Mouse (Mus musculus): ENCODE results near the gene 1110008P14Rik. TPM values are rescaled to one million over a fixed set of nuclear protein-coding genes. Genes with fewer than 3 reads are reported as not detected.

Gene 1110008P14Rik
- total and polyA plus RNA-seq, 3 experiments = 26.5 to 61.9 (median 61.4) TPM

DNA sequence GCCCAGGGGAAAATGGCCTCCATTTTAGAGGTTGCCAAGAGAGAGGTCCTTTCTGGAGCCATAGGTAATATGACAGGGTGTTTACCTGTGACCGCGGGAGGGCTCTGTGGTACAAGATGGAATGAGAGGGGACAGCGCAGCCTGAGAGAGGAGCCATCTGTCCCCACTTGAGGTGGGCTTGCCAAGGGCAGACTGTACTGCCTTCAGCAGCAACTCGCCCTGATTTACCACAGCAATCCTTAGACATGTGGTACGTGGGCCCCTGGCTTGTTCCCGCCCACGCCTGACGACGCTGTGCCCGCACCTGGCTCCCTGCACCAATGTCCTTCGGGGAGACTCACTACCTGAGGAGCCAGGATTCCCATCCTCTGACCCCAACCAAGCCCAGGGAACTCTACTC, 33.4 kb downstream of the 1110008P14Rik start:
- Histone ChIP-seq H3K4me1 (ENCODE audit: insufficient read depth, low read depth, low read length) (peaks cover 19% of the 10 kb centered on the region), H3K36me3 (replicated peaks) (no peaks in the 10 kb centered on the region), H3K4me3 (ENCODE audit: low read depth, low read length) (no peak overlapping the region), H3K27me3 (ENCODE audit: insufficient read depth, low read length) (peaks cover 83% of the 10 kb centered on the region), H3K9me3 (replicated peaks) (no peaks in the 10 kb centered on the region)
- no peak for DNase-seq (ENCODE audit: low spot score)
- no peak for ATAC-seq (ENCODE audit: extremely low read depth, insufficient number of reproducible peaks, low FRiP score, poor library complexity, severe bottlenecking)
- TF ChIP-seq TAL1 (conservative IDR thresholded peaks at IDR 0.05; ENCODE audit: low read depth, low read length) (no peak), GATA1 (IDR thresholded peaks at IDR 0.05; ENCODE audit: borderline replicate concordance, low read length) (no peak), POLR2AphosphoS5 (IDR thresholded peaks at IDR 0.05; ENCODE audit: insufficient replicate concordance, low read depth, low read length) (no peak)

DNA sequence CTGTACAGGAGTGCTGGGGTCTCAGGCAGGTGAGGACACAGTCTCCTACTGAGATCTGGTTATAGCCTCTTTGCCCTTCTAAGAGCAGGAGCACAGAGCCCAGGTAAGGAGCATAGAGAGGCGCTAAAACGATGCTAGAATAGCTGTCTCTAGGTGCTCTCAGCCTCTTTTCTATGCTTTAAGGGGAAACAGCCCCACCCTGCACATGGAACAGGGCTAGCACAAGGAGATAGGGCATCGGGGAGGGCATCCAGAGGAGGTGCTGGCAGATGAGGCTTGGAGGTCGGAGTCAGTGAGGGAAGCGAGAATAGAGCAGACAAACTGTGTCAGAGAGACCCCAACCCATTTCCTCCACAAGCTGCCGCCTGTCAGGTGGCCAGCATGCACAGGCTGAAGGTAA, 34.7 kb downstream of the 1110008P14Rik start:
- peaks cover 8% of the 10 kb centered on the region; the same call in 1 of the 2 replicates for H3K4me1 ChIP-seq (ENCODE audit: insufficient read depth, low read depth, low read length)
- TF ChIP-seq TAL1 (conservative IDR thresholded peaks at IDR 0.05; ENCODE audit: low read depth, low read length) (no peak), POLR2AphosphoS5 (IDR thresholded peaks at IDR 0.05; ENCODE audit: insufficient replicate concordance, low read depth, low read length) (no peak), GATA2 (IDR thresholded peaks at IDR 0.05; ENCODE audit: borderline replicate concordance, low read depth, low read length) (no peak), CTCF (IDR thresholded peaks at IDR 0.05; ENCODE audit: low read depth, low read length) (no peak), GATA1 (IDR thresholded peaks at IDR 0.05; ENCODE audit: borderline replicate concordance, low read length) (no peak)
- no peaks in the 10 kb centered on the region for H3K36me3 ChIP-seq (replicated peaks)
- peaks cover 83% of the 10 kb centered on the region for H3K27me3 ChIP-seq (ENCODE audit: insufficient read depth, low read length)
- H3K9me3 ChIP-seq (replicated peaks) = no peaks in the 10 kb centered on the region
- no peak overlapping the region for H3K4me3 ChIP-seq (ENCODE audit: low read depth, low read length)
- ATAC-seq (ENCODE audit: extremely low read depth, insufficient number of reproducible peaks, low FRiP score, poor library complexity, severe bottlenecking) (no peak), DNase-seq (ENCODE audit: low spot score) (no peak)

DNA sequence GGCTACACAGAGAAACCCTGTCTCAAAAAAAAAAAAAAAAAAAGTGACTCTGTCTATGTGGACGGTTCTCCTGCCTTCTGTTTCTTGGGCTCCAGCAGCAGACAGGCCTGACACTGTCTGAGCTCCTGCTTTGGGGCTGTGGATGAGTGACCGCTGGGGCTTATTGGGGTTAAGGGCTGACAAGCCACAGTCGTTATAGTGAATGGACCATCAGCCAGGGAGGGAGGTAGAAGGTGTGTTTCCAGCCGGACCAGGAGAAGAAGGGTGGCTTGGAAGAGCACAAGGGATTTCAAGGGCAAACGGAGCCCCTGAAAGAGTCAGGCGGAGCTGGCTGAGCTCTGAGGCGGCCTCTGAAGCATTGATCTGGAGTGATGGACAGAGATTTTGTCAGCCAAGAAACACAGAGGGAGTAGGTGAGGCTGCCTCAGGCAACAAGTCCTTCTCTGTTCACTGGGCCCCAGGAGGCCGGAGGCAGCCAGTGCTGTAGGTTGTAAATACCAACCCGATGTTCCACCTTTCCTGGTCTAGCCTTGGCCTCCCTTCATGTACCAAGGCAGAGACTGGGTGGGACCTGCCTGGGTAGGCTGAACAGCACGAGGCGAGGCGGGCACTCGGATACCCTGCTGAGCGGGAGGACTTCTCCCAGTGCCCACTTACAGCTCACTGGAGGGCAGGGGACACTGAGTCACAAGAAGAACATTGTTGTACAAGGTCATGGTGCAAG, 37.0 kb downstream of the 1110008P14Rik start:
- ATAC-seq (ENCODE audit: extremely low read depth, insufficient number of reproducible peaks, low FRiP score, poor library complexity, severe bottlenecking) = no peak; the same call in 1 of the 2 replicates

DNA sequence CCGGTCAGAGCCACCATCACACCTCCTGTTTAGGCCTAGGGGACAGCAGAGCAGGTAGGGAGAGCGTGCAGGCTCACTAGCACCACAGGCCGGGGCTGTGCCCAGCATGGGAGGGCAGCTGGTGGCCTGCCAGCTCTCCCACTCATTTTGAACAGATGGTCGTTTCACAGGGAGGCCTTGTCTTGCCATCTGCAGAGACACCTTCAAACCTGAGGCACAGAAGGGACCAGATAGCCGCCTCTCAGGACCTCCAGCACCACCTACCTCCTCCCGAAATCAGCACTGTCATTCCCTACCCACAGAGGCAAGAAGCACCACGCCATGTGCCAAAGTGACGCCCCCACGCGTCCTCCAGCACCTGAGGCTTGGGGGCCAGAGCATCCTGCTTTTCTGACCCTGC, 37.7 kb downstream of the 1110008P14Rik start:
- no peak for ATAC-seq (ENCODE audit: extremely low read depth, insufficient number of reproducible peaks, low FRiP score, poor library complexity, severe bottlenecking)
- H3K4me3 ChIP-seq (ENCODE audit: low read depth, low read length) = no peak overlapping the region
- DNase-seq (ENCODE audit: low spot score) = no peak
- H3K9me3 ChIP-seq (replicated peaks) = no peaks in the 10 kb centered on the region
- H3K27me3 ChIP-seq (ENCODE audit: insufficient read depth, low read length) = peaks cover 68% of the 10 kb centered on the region
- TF ChIP-seq TAL1 (conservative IDR thresholded peaks at IDR 0.05; ENCODE audit: low read depth, low read length) (no peak), GATA2 (IDR thresholded peaks at IDR 0.05; ENCODE audit: borderline replicate concordance, low read depth, low read length) (no peak), CTCF (IDR thresholded peaks at IDR 0.05; ENCODE audit: low read depth, low read length) (no peak), POLR2AphosphoS5 (IDR thresholded peaks at IDR 0.05; ENCODE audit: insufficient replicate concordance, low read depth, low read length) (no peak), GATA1 (IDR thresholded peaks at IDR 0.05; ENCODE audit: borderline replicate concordance, low read length) (no peak)
- H3K4me1 ChIP-seq (ENCODE audit: insufficient read depth, low read depth, low read length) = 0 out of 2 replicates have a peak, but pooled peaks cover 5% of the 10 kb centered on the region
- no peaks in the 10 kb centered on the region for H3K36me3 ChIP-seq (replicated peaks)

More for the DNA sequence above, 37.0 kb downstream of the 1110008P14Rik start:
- Histone ChIP-seq H3K4me1 (ENCODE audit: insufficient read depth, low read depth, low read length) (0 out of 2 replicates have a peak, but pooled peaks cover 8% of the 10 kb centered on the region), H3K9me3 (replicated peaks) (no peaks in the 10 kb centered on the region), H3K36me3 (replicated peaks) (no peaks in the 10 kb centered on the region), H3K27me3 (ENCODE audit: insufficient read depth, low read length) (peaks cover 74% of the 10 kb centered on the region), H3K4me3 (ENCODE audit: low read depth, low read length) (no peak overlapping the region)
- no peak for TF ChIP-seq CTCF (IDR thresholded peaks at IDR 0.05; ENCODE audit: low read depth, low read length)
- DNase-seq (ENCODE audit: low spot score) = no peak

DNA sequence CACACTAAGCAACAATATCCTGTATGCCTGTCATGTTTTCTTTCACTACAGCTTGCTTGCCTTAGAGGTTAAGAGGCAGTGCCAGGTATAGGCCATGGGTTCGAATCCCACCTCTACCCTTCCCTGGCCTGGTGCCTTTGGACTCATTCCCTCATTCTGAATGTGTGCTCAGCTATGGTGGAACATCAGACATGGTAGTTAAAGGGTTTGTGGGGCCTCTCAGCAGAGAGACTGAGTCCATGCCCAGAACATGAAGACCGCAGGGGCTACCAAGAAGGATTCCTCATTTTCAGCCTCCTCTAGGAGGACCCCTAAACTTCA, 38.4 kb downstream of the 1110008P14Rik start:
- Histone ChIP-seq H3K9me3 (replicated peaks) (no peaks in the 10 kb centered on the region), H3K27me3 (ENCODE audit: insufficient read depth, low read length) (peaks cover 61% of the 10 kb centered on the region), H3K4me1 (ENCODE audit: insufficient read depth, low read depth, low read length) (0 out of 2 replicates have a peak, but pooled peaks cover 3% of the 10 kb centered on the region), H3K4me3 (ENCODE audit: low read depth, low read length) (no peak overlapping the region), H3K36me3 (replicated peaks) (no peaks in the 10 kb centered on the region)
- DNase-seq (ENCODE audit: low spot score) (no peak), ATAC-seq (ENCODE audit: extremely low read depth, insufficient number of reproducible peaks, low FRiP score, poor library complexity, severe bottlenecking) (no peak)
- TF ChIP-seq CTCF (IDR thresholded peaks at IDR 0.05; ENCODE audit: low read depth, low read length) = no peak
- TF ChIP-seq GATA2 (IDR thresholded peaks at IDR 0.05; ENCODE audit: borderline replicate concordance, low read depth, low read length) = no peak

DNA sequence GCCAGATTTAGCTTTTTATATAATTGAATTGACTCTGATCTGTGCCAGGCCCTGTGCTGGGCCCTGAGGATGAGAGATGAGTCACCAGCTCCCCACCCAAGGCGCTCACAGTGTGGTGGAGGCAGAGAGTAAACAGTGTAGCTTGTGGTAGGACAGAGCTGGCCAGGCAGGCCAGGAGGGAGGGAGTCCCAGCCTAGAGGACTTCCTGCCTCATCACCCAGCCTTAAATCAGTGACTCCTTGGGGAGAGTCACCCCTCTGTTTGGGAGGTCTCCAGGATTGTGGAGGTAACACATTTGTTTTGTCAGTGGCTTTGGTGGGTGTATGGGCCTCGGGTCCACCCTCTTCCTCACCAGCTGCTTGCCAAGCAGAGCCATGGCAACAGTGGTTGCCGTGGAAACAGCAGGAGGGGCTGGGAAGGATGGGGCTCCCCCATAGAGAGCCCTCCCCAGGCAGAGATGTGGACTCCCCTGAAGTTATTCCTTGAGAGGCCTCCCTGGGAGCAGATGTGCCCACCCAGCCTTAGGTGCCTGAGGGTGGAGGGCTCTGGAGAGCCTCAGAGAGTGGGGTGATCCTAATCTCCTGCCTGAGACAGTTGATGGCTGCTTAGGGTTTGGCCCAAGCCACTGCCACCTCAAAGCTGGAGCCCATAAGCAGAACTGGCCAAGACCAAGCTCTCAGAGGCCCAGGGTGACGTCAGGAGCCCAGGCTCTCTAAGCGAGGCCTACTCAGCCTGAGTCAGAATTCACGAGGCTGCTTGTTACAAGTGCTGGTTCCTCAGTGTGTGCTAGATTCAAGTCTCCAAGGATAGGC, 39.0 kb downstream of the 1110008P14Rik start:
- Histone ChIP-seq H3K4me1 (ENCODE audit: insufficient read depth, low read depth, low read length) (0 out of 2 replicates have a peak, but pooled peaks cover 3% of the 10 kb centered on the region), H3K4me3 (ENCODE audit: low read depth, low read length) (no peak overlapping the region), H3K27me3 (ENCODE audit: insufficient read depth, low read length) (peaks cover 58% of the 10 kb centered on the region), H3K36me3 (replicated peaks) (no peaks in the 10 kb centered on the region), H3K9me3 (replicated peaks) (no peaks in the 10 kb centered on the region)
- DNase-seq (ENCODE audit: low spot score) (no peak), ATAC-seq (ENCODE audit: extremely low read depth, insufficient number of reproducible peaks, low FRiP score, poor library complexity, severe bottlenecking) (no peak)
- no peak for TF ChIP-seq CTCF (IDR thresholded peaks at IDR 0.05; ENCODE audit: low read depth, low read length)
- TF ChIP-seq GATA1 (IDR thresholded peaks at IDR 0.05; ENCODE audit: borderline replicate concordance, low read length) = no peak
- no peak for TF ChIP-seq POLR2AphosphoS5 (IDR thresholded peaks at IDR 0.05; ENCODE audit: insufficient replicate concordance, low read depth, low read length)
- TF ChIP-seq GATA2 (IDR thresholded peaks at IDR 0.05; ENCODE audit: borderline replicate concordance, low read depth, low read length) = no peak
- TF ChIP-seq TAL1 (conservative IDR thresholded peaks at IDR 0.05; ENCODE audit: low read depth, low read length) = no peak

Measured in G1E (cell line).